Mouse (Mus musculus): ENCODE measurements around the gene Mustn1.

- TF ChIP-seq CTCF (IDR thresholded peaks at IDR 0.05; ENCODE audit: insufficient read depth, low read depth, low read length): no peak
- no peak for TF ChIP-seq POLR2A (IDR thresholded peaks at IDR 0.05; ENCODE audit: insufficient read depth, low read depth, low read length)
Measured at GRCm38 (mm10) chr14:30843701-30844100, 35.3 kb upstream of the Mustn1 start.

Data from olfactory bulb, adult 2 months (tissue).